Mouse (Mus musculus) liver, embryonic 14.5 days (tissue): ENCODE results near the gene Dpp6. TPM values are rescaled to one million over a fixed set of nuclear protein-coding genes. Genes with fewer than 3 reads are reported as not detected.

Experiments used
- ATAC-seq: fragments of 200-750 bp; cut with Nextera tagmentation; 2 replicates; pipeline ENCODE4 v1.8.0; 2017; ENCODE audit warnings: moderate number of reproducible peaks, mild to moderate bottlenecking, moderate library complexity; ENCODE audit not compliant: insufficient read depth
- DNase-seq, 3 experiments: peaks; one replicate each; pipeline ENCODE4 v3.0.0-alpha.2; 2012 to 2013; ENCODE audit warnings: low read depth in 3 of 3, low spot score in 3 of 3
- H3K27ac ChIP-seq: fragments of 300-500 bp; sonication (generic); 2 replicates; pipeline ENCODE4 v1.5.1; 2014; ENCODE audit warnings: moderate library complexity, mild to moderate bottlenecking, control low read depth, inconsistent platforms
- H3K27me3 ChIP-seq: fragments of 300-500 bp; sonication (generic); 2 replicates; pipeline ENCODE4 v1.6.1; 2014; ENCODE audit warnings: mild to moderate bottlenecking, low read length, moderate library complexity; ENCODE audit not compliant: control insufficient read depth, insufficient read depth
- H3K36me3 ChIP-seq: fragments of 300-500 bp; sonication (generic); replicated peaks from 2 replicates; pipeline ENCODE4 v1.6.1; 2014; ENCODE audit warnings: low read depth; ENCODE audit not compliant: control insufficient read depth, insufficient read depth
- H3K4me1 ChIP-seq, 2 experiments: fragments of 200-500 bp in 1 of 2; fragments of 300-500 bp in 1 of 2; sonication (generic) in 1 of 2; replicated peaks; 2 replicates each; pipeline ENCODE4 v1.6.1; 2012 to 2014; ENCODE audit warnings: antibody characterized with exemption in 1 of 2, inconsistent platforms in 1 of 2, low read length in 1 of 2; ENCODE audit not compliant: control insufficient read depth in 2 of 2, insufficient read depth in 2 of 2
- H3K4me2 ChIP-seq: fragments of 300-500 bp; sonication (generic); 2 replicates; pipeline ENCODE4 v1.6.1; 2014; ENCODE audit warnings: low read depth, mild to moderate bottlenecking, control low read depth, moderate library complexity
- H3K4me3 ChIP-seq, 2 experiments: fragments of 200-500 bp in 1 of 2; fragments of 300-500 bp in 1 of 2; sonication (generic) in 1 of 2; 2 replicates each; pipeline ENCODE4 v1.5.1; 2012 to 2014; ENCODE audit warnings: low read depth in 2 of 2, low read length in 2 of 2, mild to moderate bottlenecking in 2 of 2, control low read depth in 1 of 2, inconsistent platforms in 1 of 2, moderate library complexity in 1 of 2; ENCODE audit not compliant: insufficient read depth in 1 of 2
- H3K9ac ChIP-seq: fragments of 300-500 bp; sonication (generic); replicated peaks from 2 replicates; pipeline ENCODE4 v1.6.1; 2014; ENCODE audit warnings: mild to moderate bottlenecking, control low read depth, moderate library complexity
- H3K9me3 ChIP-seq: fragments of 300-500 bp; sonication (generic); 2 replicates; pipeline ENCODE4 v1.6.1; 2016; ENCODE audit warnings: low read length, mixed read lengths; ENCODE audit not compliant: control insufficient read depth
- CTCF ChIP-seq: IDR thresholded peaks from 2 replicates; pipeline ENCODE4 v1.5.1; 2016; ENCODE audit warnings: antibody characterized with exemption, low read depth, control low read depth
- EP300 ChIP-seq: IDR thresholded peaks from 2 replicates; pipeline ENCODE4 v1.6.1; 2016; ENCODE audit warnings: antibody characterized with exemption, low read depth
- WGBS: fragments of 180-500 bp; shearing (Covaris S2); extraction: QIAGEN DNeasy Blood & Tissue Kit; methylation state at CpG from one replicate; pipeline ENCODE4 v1.1.7; 2014; ENCODE audit not compliant: insufficient replicate concordance; 5-methylcytosine and 5-hydroxymethylcytosine counted together
- polyA plus RNA-seq, 2 experiments: library from polyadenylated mRNA; depleted of rRNA in 1 of 2; stranded (reverse) in 1 of 2; unstranded in 1 of 2; fragments of >200 nt; fragmentation: Nextera tagmentation in 1 of 2; extraction: Ambion mirVana in 1 of 2; gene quantifications; 2 replicates each; pipeline versions ENCODE4 v1.2.1 to v1.2.3; 2012 to 2014

Dpp6 gene
- polyA plus RNA-seq, 2 experiments, result 0.30 to 0.48 TPM

DNA sequence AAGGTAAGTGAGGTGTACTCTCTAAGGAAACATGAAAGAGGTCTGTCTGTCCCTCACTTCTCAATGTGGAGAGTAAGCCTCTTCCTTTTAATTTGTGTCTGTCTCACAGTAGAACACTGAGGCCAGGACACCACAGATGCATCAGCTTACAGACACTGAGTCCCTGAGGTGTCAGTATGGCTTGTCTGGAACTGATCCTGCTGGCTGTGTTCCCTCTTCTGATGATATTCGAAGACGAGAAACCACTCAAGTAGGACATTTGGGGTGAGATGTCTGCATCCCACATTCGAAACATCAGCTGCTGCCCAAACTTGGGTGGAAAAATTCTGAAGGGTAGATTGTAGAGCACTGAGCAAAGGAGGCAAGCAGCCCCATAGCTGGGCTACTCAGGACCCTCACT is 101.8 kb downstream of the Dpp6 start:
- no peaks in the 10 kb centered on the region for H3K9me3 ChIP-seq
- no peaks in the 10 kb centered on the region for H3K27me3 ChIP-seq
- no peaks in the 10 kb centered on the region for H3K4me1 ChIP-seq
- TF ChIP-seq EP300 (no peak), CTCF (no peak)
- no peak for DNase-seq
- WGBS, result 60% methylated on average over 3 of the region's 3 CpGs
- ATAC-seq, result no peak
- no peak overlapping the region for H3K4me3 ChIP-seq
- H3K4me2 ChIP-seq, result no peak overlapping the region
- no peak overlapping the region for H3K9ac ChIP-seq
- no peak overlapping the region for H3K27ac ChIP-seq
- H3K36me3 ChIP-seq, result no peaks in the 10 kb centered on the region

DNA sequence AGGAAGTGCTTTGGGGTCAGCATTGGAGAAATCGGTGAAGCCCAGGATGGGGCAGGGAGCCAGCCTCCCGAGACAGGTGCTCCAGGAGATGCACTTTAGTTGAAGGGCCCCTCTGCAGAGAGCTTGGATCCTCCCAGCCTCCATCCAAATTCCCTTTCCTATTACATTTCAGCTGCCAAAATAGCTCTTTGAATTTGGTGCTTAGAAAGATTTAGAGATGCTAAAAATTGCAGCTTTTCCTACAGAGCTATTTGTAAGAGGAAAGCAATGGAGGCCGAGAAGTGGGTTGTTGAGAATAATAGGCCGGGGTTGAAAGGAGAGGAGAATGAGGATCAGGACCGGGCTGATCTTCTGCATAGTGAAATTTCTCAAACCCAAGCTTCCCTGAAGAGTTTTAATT is 107.5 kb downstream of the Dpp6 start:
- Histone ChIP-seq H3K4me3 (no peak overlapping the region), H3K4me1 (no peaks in the 10 kb centered on the region), H3K4me2 (no peak overlapping the region), H3K36me3 (no peaks in the 10 kb centered on the region), H3K9me3 (no peaks in the 10 kb centered on the region), H3K27me3 (no peaks in the 10 kb centered on the region), H3K27ac (no peak overlapping the region), H3K9ac (no peak overlapping the region)
- no peak for DNase-seq
- no peak for TF ChIP-seq EP300
- no peak for TF ChIP-seq CTCF
- 56% methylated on average over 5 of the region's 5 CpGs for WGBS
- ATAC-seq, result no peak

DNA sequence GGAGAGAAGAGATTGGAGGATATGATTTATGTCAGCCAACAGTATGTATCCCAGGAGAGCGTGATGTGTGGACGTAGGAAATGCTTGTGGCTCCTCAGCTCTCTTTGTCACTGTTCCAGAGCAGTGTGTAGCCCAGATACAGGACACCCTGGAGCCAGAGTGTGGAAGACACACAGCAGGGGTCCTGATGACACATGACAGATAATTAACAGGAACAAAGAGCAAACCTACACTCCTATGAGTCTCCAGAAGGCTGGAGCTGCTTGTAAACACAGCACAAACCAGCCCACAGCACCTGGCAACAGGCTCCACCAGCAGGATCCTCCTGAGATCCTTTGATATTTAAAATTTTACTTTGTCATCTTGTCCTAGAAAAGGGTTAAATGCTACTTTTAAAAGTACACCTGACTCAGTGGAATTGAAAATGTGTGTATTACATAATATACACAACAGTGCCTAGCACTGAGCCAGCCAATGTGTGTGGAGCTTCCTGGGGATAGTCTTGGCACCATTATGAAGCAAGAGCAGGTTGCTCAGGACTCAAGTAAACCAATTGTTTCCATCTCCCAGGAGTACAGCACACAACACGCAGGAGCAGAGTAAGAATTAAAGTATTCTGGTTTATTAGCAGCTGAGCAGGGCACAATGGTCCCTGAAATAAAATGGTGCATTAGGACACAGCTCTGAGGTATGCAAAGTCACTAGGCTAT is 115.6 kb downstream of the Dpp6 start:
- Histone ChIP-seq H3K27ac (no peak overlapping the region), H3K36me3 (no peaks in the 10 kb centered on the region), H3K27me3 (no peaks in the 10 kb centered on the region), H3K4me2 (no peak overlapping the region), H3K9me3 (no peaks in the 10 kb centered on the region), H3K9ac (no peak overlapping the region), H3K4me1 (no peaks in the 10 kb centered on the region), H3K4me3 (no peak overlapping the region)
- DNase-seq, result no peak
- ATAC-seq, result no peak
- WGBS, result 43% methylated on average over 3 of the region's 3 CpGs
- no peak for TF ChIP-seq EP300
- TF ChIP-seq CTCF, result no peak

DNA sequence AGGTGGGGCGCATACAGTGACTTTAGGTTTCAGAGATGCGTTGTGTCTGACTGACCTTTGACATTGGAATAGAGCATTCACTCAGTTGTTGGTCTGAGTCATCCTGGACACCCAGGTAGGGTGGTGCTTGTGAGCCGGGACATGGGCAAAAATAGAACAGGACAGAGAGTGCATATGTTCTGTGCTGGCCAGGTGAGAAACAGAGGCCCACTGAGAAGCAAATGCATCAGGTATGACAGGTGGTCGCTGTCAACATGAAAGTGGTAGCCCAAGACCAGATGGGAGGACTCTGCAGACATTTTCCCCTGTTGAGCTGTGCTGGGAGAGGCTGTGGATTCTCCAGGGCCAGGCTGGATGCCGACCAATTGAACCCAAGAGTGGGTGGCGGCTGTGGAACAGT is 117.9 kb downstream of the Dpp6 start:
- Histone ChIP-seq H3K9ac (no peak overlapping the region), H3K4me3 (no peak overlapping the region), H3K27me3 (no peaks in the 10 kb centered on the region), H3K27ac (no peak overlapping the region), H3K4me2 (no peak overlapping the region), H3K36me3 (no peaks in the 10 kb centered on the region), H3K4me1 (no peaks in the 10 kb centered on the region), H3K9me3 (no peaks in the 10 kb centered on the region)
- no peak for TF ChIP-seq CTCF
- TF ChIP-seq EP300, result no peak
- ATAC-seq, result no peak
- DNase-seq, result no peak
- 55% methylated on average over 6 of the region's 6 CpGs for WGBS

DNA sequence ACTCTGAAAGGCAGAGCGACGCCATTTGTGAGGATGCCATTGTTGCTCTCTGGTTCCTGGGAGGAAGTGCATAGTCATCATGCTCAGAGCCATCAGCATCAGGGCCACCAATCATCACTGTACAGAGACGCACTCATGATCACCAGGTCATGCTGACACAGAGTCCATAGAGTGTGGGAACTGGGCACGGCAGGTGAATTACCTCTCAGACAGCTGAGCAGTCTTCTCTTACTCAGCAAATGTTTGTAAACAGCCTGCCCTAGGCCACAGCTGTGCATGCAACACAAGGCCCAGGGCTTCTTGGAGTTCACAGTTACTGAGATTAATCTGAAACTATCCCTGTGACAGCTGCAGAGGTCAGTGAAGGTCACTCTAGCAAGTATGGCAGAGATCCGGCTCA is 124.5 kb downstream of the Dpp6 start:
- 54% methylated on average over 5 of the region's 5 CpGs for WGBS
- ATAC-seq (no peak), DNase-seq (no peak)
- H3K4me1 ChIP-seq, result no peaks in the 10 kb centered on the region
- no peaks in the 10 kb centered on the region for H3K9me3 ChIP-seq
- H3K9ac ChIP-seq, result no peak overlapping the region
- H3K27ac ChIP-seq, result no peak overlapping the region
- H3K4me2 ChIP-seq, result no peak overlapping the region
- TF ChIP-seq EP300 (no peak), CTCF (no peak)
- no peaks in the 10 kb centered on the region for H3K27me3 ChIP-seq
- H3K4me3 ChIP-seq, result no peak overlapping the region
- no peaks in the 10 kb centered on the region for H3K36me3 ChIP-seq
